8 mouse cellular contexts compared by ENCODE assay signal in the genomic region with DNA sequence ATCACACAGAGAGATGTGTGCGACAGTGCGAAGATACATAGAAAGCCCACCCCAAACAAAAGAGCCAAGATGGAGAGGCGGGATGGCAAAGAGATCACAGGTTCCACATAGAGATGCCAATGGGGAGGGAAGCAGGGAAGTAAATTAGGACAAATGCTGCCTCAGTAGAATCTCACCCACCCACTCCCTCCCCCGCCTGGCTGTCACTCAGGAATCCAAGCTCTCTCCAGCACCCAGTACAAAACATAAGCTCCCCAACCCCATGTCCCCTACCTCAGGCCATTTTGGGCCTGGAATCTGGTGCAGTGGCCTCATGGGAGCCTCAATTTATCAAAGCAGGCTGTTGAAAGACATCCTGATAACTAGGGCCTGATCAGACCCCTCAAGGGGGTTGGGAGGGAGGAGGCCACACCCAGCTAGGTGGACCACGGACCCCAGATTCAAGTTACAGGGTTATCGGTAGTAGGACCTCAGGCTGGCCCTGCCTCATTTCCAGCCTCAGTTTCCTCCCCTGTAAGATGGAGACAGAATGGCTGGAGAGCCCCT. TPM values are rescaled to one million over a fixed set of nuclear protein-coding genes. Genes with fewer than 3 reads are reported as not detected.
DNase-seq lines count a peak whose midpoint lies in the region; ATAC-seq and TF ChIP-seq lines count a peak whose summit lies in the region.

No protein-coding gene starts in this region.

- TF ChIP-seq CTCF in layer of hippocampus, adult 2 months (conservative IDR thresholded peaks at IDR 0.05): no peak
- no peak for TF ChIP-seq CTCF in hindbrain, postnatal 0 days (IDR thresholded peaks at IDR 0.05; ENCODE audit: low read depth)

- no peak for ATAC-seq in embryonic facial prominence, embryonic 12.5 days (ENCODE audit: insufficient number of reproducible peaks, insufficient read depth, low FRiP score, low TSS enrichment)
- ATAC-seq in hindbrain, postnatal 0 days: no peak
- no peak for ATAC-seq in megakaryocyte-erythroid progenitor cell, adult 5-6 weeks (replicated peaks; ENCODE audit: low FRiP score, low TSS enrichment, poor library complexity, severe bottlenecking)

- DNase-seq in layer of hippocampus, adult 2 months (ENCODE audit: low spot score in 2 of 2): peak; percentile 45 to 58
- no peak for DNase-seq in layer of hippocampus, adult 9-11 months
- DNase-seq in hindbrain, postnatal 0 days (ENCODE audit: low spot score): no peak
- DNase-seq in spleen, postnatal 10 days (ENCODE audit: low spot score in 2 of 2): no peak
- no peak for DNase-seq in thymus, postnatal 36 days

- H3K79me2 ChIP-seq in myocyte (ENCODE audit: control insufficient read depth, insufficient read depth): peaks cover 24% of the 10 kb centered on the region

- WGBS in embryonic facial prominence, embryonic 12.5 days: 84% methylated on average over 6 of the region's 6 CpGs
- WGBS in hindbrain, postnatal 0 days: 77% methylated on average over 6 of the region's 6 CpGs

- H3K27ac ChIP-seq in layer of hippocampus, adult 2 months: peak overlapping the region; percentile 100
- no peak overlapping the region for H3K27ac ChIP-seq in embryonic facial prominence, embryonic 12.5 days
- H3K27ac ChIP-seq in hindbrain, postnatal 0 days: peak overlapping the region; percentile 26

- H3K27me3 ChIP-seq in embryonic facial prominence, embryonic 12.5 days: no peaks in the 10 kb centered on the region
- H3K27me3 ChIP-seq in hindbrain, postnatal 0 days (ENCODE audit: insufficient read depth, low read length): no peaks in the 10 kb centered on the region
- no peaks in the 10 kb centered on the region for H3K27me3 ChIP-seq in myocyte (ENCODE audit: control insufficient read depth, insufficient read depth, insufficient read length)

- H3K9ac ChIP-seq in embryonic facial prominence, embryonic 12.5 days: peak overlapping the region; percentile 68
- H3K9ac ChIP-seq in hindbrain, postnatal 0 days (replicated peaks; ENCODE audit: low read length): peak overlapping the region; percentile 84

- H3K4me2 ChIP-seq in embryonic facial prominence, embryonic 12.5 days (replicated peaks): peak overlapping the region; percentile 82
- H3K4me2 ChIP-seq in hindbrain, postnatal 0 days (ENCODE audit: low read depth, low read length): peak overlapping the region; percentile 86
- peak overlapping the region; percentile 87 for H3K4me2 ChIP-seq in myocyte (ENCODE audit: low read depth)

- H3ac ChIP-seq in myocyte (ENCODE audit: control insufficient read depth, insufficient read length): no peak overlapping the region

- peak overlapping the region; percentile 95 for H3K4me3 ChIP-seq in layer of hippocampus, adult 2 months
- H3K4me3 ChIP-seq in embryonic facial prominence, embryonic 12.5 days: peak overlapping the region; percentile 69
- H3K4me3 ChIP-seq in hindbrain, postnatal 0 days (ENCODE audit: low read length): peak overlapping the region; percentile 80
- H3K4me3 ChIP-seq in myocyte: peak overlapping the region; percentile 95

- no peaks in the 10 kb centered on the region for H3K9me3 ChIP-seq in embryonic facial prominence, embryonic 12.5 days
- no peaks in the 10 kb centered on the region for H3K9me3 ChIP-seq in hindbrain, postnatal 0 days (ENCODE audit: low read length)

- H3K36me3 ChIP-seq in embryonic facial prominence, embryonic 12.5 days: peaks cover 37% of the 10 kb centered on the region
- H3K36me3 ChIP-seq in hindbrain, postnatal 0 days (ENCODE audit: insufficient read depth, low read length): peaks cover 10% of the 10 kb centered on the region; the same call in 1 of the 2 replicates
- peaks cover 18% of the 10 kb centered on the region for H3K36me3 ChIP-seq in myocyte (ENCODE audit: control insufficient read depth, insufficient read depth)

- H3K4me1 ChIP-seq in embryonic facial prominence, embryonic 12.5 days: peaks cover 15% of the 10 kb centered on the region
- H3K4me1 ChIP-seq in hindbrain, postnatal 0 days (ENCODE audit: insufficient read depth, low read length): peaks cover 14% of the 10 kb centered on the region

- TF ChIP-seq POLR2A in myocyte (IDR thresholded peaks at IDR 0.05; ENCODE audit: insufficient read length, low read depth): no peak

TF ChIP-seq in myocyte, 11 proteins besides CTCF, POLR2A, EP300 and RAD21:
- TF ChIP-seq MAX (IDR thresholded peaks at IDR 0.05; ENCODE audit: low read depth) (no peak), MYOD1 (IDR thresholded peaks at IDR 0.05; ENCODE audit: control insufficient read depth in 1 of 3, insufficient read length in 2 of 3, low read depth in 2 of 3) (no peak), MYOG (IDR thresholded peaks at IDR 0.05; ENCODE audit: control insufficient read depth in 1 of 3, insufficient read depth in 1 of 3, insufficient read length in 2 of 3, low read depth in 2 of 3) (no peak), E2F4 (IDR thresholded peaks at IDR 0.05; ENCODE audit: insufficient read depth) (no peak), USF1 (IDR thresholded peaks at IDR 0.05; ENCODE audit: low read depth) (no peak), TCF3 (IDR thresholded peaks at IDR 0.05; ENCODE audit: insufficient read length, low read depth) (no peak), TCF12 (IDR thresholded peaks at IDR 0.05; ENCODE audit: insufficient read depth, poor library complexity, severe bottlenecking) (no peak), POLR2AphosphoS2 (IDR thresholded peaks at IDR 0.05; ENCODE audit: insufficient read length, low read depth) (no peak), CEBPB (IDR thresholded peaks at IDR 0.05; ENCODE audit: insufficient read depth, poor library complexity, severe bottlenecking) (no peak), SRF (IDR thresholded peaks at IDR 0.05; ENCODE audit: control insufficient read depth, insufficient read length, low read depth) (no peak), REST (IDR thresholded peaks at IDR 0.05; ENCODE audit: insufficient read depth, insufficient read length) (no peak)

RNA-seq across cellular contexts. Expression of a gene that starts 1.5 kb away (rescaled TPM):
- 1,000 to 10,000 TPM; 1,462 to 1,494 TPM for total RNA-seq in layer of hippocampus, adult 2 months (2021)
- polyA plus RNA-seq in embryonic facial prominence, embryonic 12.5 days (2016; fragmentation: Nextera tagmentation; extraction: Ambion mirVana): 1,124 and 1,186 TPM in 2 replicates
- 501 and 566 TPM in 2 replicates for total RNA-seq in hindbrain, postnatal 0 days (2014; rRNA removed)
- polyA plus RNA-seq in hindbrain, postnatal 0 days (2015; fragmentation: Nextera tagmentation; extraction: Ambion mirVana): 1,894 and 2,002 TPM in 2 replicates
- polyA plus RNA-seq in myocyte (2012; fragmentation: generic; extraction: Trizol): 507 TPM
- total RNA-seq in megakaryocyte-erythroid progenitor cell, adult 5-6 weeks (2014; fragmentation: Nextera tagmentation): 280 and 304 TPM in 2 replicates
- 47.7 and 76.3 TPM in 2 replicates for total RNA-seq in megakaryocyte-erythroid progenitor cell, adult 5-6 weeks (2017)

RNA-seq across cellular contexts. Expression of a gene that starts 25.2 kb away (rescaled TPM):
- total RNA-seq in layer of hippocampus, adult 2 months (2021): 100 to 1,000 TPM; 115 to 121 TPM
- 184 and 196 TPM in 2 replicates for polyA plus RNA-seq in embryonic facial prominence, embryonic 12.5 days (2016; fragmentation: Nextera tagmentation; extraction: Ambion mirVana)
- total RNA-seq in hindbrain, postnatal 0 days (2014; rRNA removed): 76.5 and 82.1 TPM in 2 replicates
- polyA plus RNA-seq in hindbrain, postnatal 0 days (2015; fragmentation: Nextera tagmentation; extraction: Ambion mirVana): 124 and 127 TPM in 2 replicates
- polyA plus RNA-seq in myocyte (2012; fragmentation: generic; extraction: Trizol): 270 TPM
- 117 and 138 TPM in 2 replicates for total RNA-seq in megakaryocyte-erythroid progenitor cell, adult 5-6 weeks (2014; fragmentation: Nextera tagmentation)
- 260 and 313 TPM in 2 replicates for total RNA-seq in megakaryocyte-erythroid progenitor cell, adult 5-6 weeks (2017)

RNA-seq across cellular contexts. Expression of a gene that starts 38.3 kb away (rescaled TPM):
- total RNA-seq in layer of hippocampus, adult 2 months (2021): not detected
- polyA plus RNA-seq in embryonic facial prominence, embryonic 12.5 days (2016; fragmentation: Nextera tagmentation; extraction: Ambion mirVana): not detected in 2 replicates
- not detected in 2 replicates for total RNA-seq in hindbrain, postnatal 0 days (2014; rRNA removed)
- 0.15 TPM in 1 of 2 replicates, not detected in the other for polyA plus RNA-seq in hindbrain, postnatal 0 days (2015; fragmentation: Nextera tagmentation; extraction: Ambion mirVana)
- not detected for polyA plus RNA-seq in myocyte (2012; fragmentation: generic; extraction: Trizol)
- total RNA-seq in megakaryocyte-erythroid progenitor cell, adult 5-6 weeks (2014; fragmentation: Nextera tagmentation): not detected in 2 replicates
- total RNA-seq in megakaryocyte-erythroid progenitor cell, adult 5-6 weeks (2017): not detected in 2 replicates

RNA-seq across cellular contexts. Expression of a gene that starts 41.0 kb away (rescaled TPM):
- not detected for total RNA-seq in layer of hippocampus, adult 2 months (2021)
- 0.09 TPM in 1 of 2 replicates, not detected in the other for polyA plus RNA-seq in embryonic facial prominence, embryonic 12.5 days (2016; fragmentation: Nextera tagmentation; extraction: Ambion mirVana)
- total RNA-seq in hindbrain, postnatal 0 days (2014; rRNA removed): not detected in 2 replicates
- not detected in 2 replicates for polyA plus RNA-seq in hindbrain, postnatal 0 days (2015; fragmentation: Nextera tagmentation; extraction: Ambion mirVana)
- polyA plus RNA-seq in myocyte (2012; fragmentation: generic; extraction: Trizol): not detected
- total RNA-seq in megakaryocyte-erythroid progenitor cell, adult 5-6 weeks (2014; fragmentation: Nextera tagmentation): not detected in 2 replicates
- not detected in 2 replicates for total RNA-seq in megakaryocyte-erythroid progenitor cell, adult 5-6 weeks (2017)

RNA-seq across cellular contexts. Expression of a gene that starts 46.6 kb away (rescaled TPM):
- total RNA-seq in layer of hippocampus, adult 2 months (2021): 1 to 10 TPM; 6.7 to 7.3 TPM
- polyA plus RNA-seq in embryonic facial prominence, embryonic 12.5 days (2016; fragmentation: Nextera tagmentation; extraction: Ambion mirVana): 17.0 and 20.4 TPM in 2 replicates
- total RNA-seq in hindbrain, postnatal 0 days (2014; rRNA removed): 5.0 and 9.5 TPM in 2 replicates
- 4.4 and 5.3 TPM in 2 replicates for polyA plus RNA-seq in hindbrain, postnatal 0 days (2015; fragmentation: Nextera tagmentation; extraction: Ambion mirVana)
- 104 TPM for polyA plus RNA-seq in myocyte (2012; fragmentation: generic; extraction: Trizol)
- total RNA-seq in megakaryocyte-erythroid progenitor cell, adult 5-6 weeks (2014; fragmentation: Nextera tagmentation): 2.7 and 3.3 TPM in 2 replicates
- total RNA-seq in megakaryocyte-erythroid progenitor cell, adult 5-6 weeks (2017): 1.4 and 1.5 TPM in 2 replicates

Comparison
In these comparisons a context has a peak if more than half of its experiments do, and no peak if none do; other contexts are left out.
1. DNase-seq: peak in layer of hippocampus, adult 2 months (2 of 2); none in layer of hippocampus, adult 9-11 months (single experiment), hindbrain, postnatal 0 days (single experiment), spleen, postnatal 10 days (0 of 2) and thymus, postnatal 36 days (0 of 2).
2. Peak in every context shown above with its lines, with median percentiles within 50 percentile points of each other: H3K4me3 ChIP-seq and H3K4me2 ChIP-seq.